Mouse (Mus musculus): ENCODE data around the gene Bin2.

- TF ChIP-seq CTCF (IDR thresholded peaks at IDR 0.05) (no peak), EP300 (IDR thresholded peaks at IDR 0.05; ENCODE audit: insufficient read depth, low read depth, low read length) (no peak)
Observed at GRCm38 (mm10) chr15:100633341-100633740, 36.0 kb downstream of the Bin2 start.

Measured in heart, adult 2 months (tissue).